Mouse (Mus musculus) lung, postnatal 0 days (tissue): ENCODE measurements around the gene Igsf8.

Source experiments
- CTCF ChIP-seq: IDR thresholded peaks from 2 replicates; pipeline ENCODE4 v1.5.1; 2016; ENCODE audit warnings: antibody characterized with exemption, mild to moderate bottlenecking
- EP300 ChIP-seq: IDR thresholded peaks from 2 replicates; pipeline ENCODE4 v1.6.1; 2016; ENCODE audit warnings: antibody characterized with exemption, mild to moderate bottlenecking, control low read depth

- TF ChIP-seq CTCF (no peak), EP300 (no peak)
Measured at GRCm38 (mm10) chr1:172337411-172338185, 76.2 kb downstream of the Igsf8 start.
